Mouse (Mus musculus): Measurements from ENCODE around the gene Pax5. TPM values are rescaled to one million over a fixed set of nuclear protein-coding genes. Genes with fewer than 3 reads are reported as not detected.

Pax5 gene
- polyA plus RNA-seq, 1 experiment from 2014 or later: not detected

DNA sequence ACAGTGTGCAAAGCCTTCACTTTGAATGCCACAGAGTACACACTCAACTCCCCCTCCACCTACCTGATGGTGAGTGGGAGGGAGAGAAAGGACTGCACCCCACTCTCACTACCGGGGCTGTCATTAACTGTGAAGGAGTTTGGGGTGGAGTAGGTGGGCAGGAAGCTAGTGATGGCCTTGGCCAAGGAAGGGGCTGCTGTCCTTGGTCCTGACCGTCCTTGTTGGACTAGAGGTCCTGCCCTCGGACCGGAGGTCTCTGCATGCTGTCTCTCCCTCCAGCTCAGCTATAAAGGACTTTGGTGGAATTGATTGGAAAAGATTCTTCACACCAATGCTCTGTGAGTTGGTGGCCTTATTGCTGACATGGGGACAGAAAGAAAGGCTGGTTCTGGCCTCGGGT lies 131.7 kb downstream of the Pax5 start:
- ATAC-seq (replicated peaks; ENCODE audit: low FRiP score, low read depth) (no peak), DNase-seq (ENCODE audit: low spot score) (peak; percentile 56)
- Histone ChIP-seq H3K27ac (no peak overlapping the region), H3K9ac (ENCODE audit: low read depth, low read length) (no peak overlapping the region), H3K4me1 (replicated peaks; ENCODE audit: insufficient read depth, low read length) (no peaks in the 10 kb centered on the region), H3K9me3 (replicated peaks; ENCODE audit: low read length) (no peaks in the 10 kb centered on the region), H3K27me3 (ENCODE audit: insufficient read depth, low read length) (peaks cover 7% of the 10 kb centered on the region; the same call in 1 of the 2 replicates), H3K36me3 (ENCODE audit: insufficient read depth, low read length) (no peaks in the 10 kb centered on the region), H3K4me3 (replicated peaks; ENCODE audit: low read depth, low read length) (no peak overlapping the region), H3K4me2 (ENCODE audit: low read length) (no peak overlapping the region)
- WGBS: 45% methylated on average over 5 of the region's 5 CpGs
- no peak for TF ChIP-seq CTCF (IDR thresholded peaks at IDR 0.05; ENCODE audit: low read depth)

DNA sequence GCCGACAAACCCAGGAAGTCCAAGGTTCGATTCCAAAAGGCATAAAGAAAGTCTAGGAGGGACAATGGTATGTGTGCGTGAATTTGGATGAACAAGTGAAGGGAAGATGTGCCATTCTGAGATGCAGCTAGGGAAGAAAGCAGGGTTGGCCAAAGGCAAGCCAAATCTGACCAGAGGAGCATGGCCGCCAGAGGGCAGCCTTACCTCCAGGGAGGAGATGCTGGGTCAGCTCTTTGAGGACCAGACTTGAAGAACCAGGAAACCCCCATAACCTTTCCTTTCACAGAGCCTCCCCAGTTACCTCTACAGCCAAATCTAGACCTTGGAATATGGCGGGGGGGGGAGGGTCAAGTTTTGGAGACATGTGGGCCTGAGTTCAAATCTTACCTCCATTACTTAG lies 133.0 kb downstream of the Pax5 start:
- WGBS: 49% methylated on average over 5 of the region's 5 CpGs
- peak; percentile 45 for DNase-seq (ENCODE audit: low spot score)
- peaks cover 7% of the 10 kb centered on the region; the same call in 1 of the 2 replicates for H3K27me3 ChIP-seq (ENCODE audit: insufficient read depth, low read length)

DNA sequence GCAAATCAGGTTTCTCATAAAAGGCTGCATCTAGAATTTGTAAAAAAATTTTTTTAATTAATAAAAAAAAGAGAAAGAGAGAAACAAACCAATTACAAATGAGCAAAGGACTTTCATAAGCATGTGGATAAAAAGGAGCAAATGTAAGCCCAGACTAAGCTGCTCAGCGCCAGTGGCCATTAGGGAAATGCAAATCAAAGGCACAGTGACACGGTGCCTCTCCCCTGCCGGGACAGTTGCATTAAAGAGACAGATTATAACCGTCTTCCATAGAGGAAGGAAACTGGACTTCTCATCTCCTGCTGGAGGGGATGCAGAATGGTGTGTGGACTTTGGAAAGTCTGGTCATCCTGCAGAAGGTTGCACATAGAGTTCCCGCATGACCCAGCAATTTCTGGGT lies 133.5 kb downstream of the Pax5 start:
- Histone ChIP-seq H3K4me2 (ENCODE audit: low read length) (no peak overlapping the region), H3K4me1 (replicated peaks; ENCODE audit: insufficient read depth, low read length) (no peaks in the 10 kb centered on the region), H3K4me3 (replicated peaks; ENCODE audit: low read depth, low read length) (no peak overlapping the region), H3K27me3 (ENCODE audit: insufficient read depth, low read length) (peaks cover 7% of the 10 kb centered on the region; the same call in 1 of the 2 replicates), H3K27ac (no peak overlapping the region), H3K9ac (ENCODE audit: low read depth, low read length) (no peak overlapping the region), H3K9me3 (replicated peaks; ENCODE audit: low read length) (no peaks in the 10 kb centered on the region), H3K36me3 (ENCODE audit: insufficient read depth, low read length) (no peaks in the 10 kb centered on the region)
- no peak for TF ChIP-seq CTCF (IDR thresholded peaks at IDR 0.05; ENCODE audit: low read depth)
- 35% methylated on average over 5 of the region's 5 CpGs for WGBS
- no peak for ATAC-seq (replicated peaks; ENCODE audit: low FRiP score, low read depth)
- DNase-seq (ENCODE audit: low spot score): no peak

More for the DNA sequence above, 133.0 kb downstream of the Pax5 start:
- TF ChIP-seq CTCF (IDR thresholded peaks at IDR 0.05; ENCODE audit: low read depth): peak; percentile 75
- Histone ChIP-seq H3K27ac (no peak overlapping the region), H3K36me3 (ENCODE audit: insufficient read depth, low read length) (no peaks in the 10 kb centered on the region), H3K9me3 (replicated peaks; ENCODE audit: low read length) (no peaks in the 10 kb centered on the region), H3K4me3 (replicated peaks; ENCODE audit: low read depth, low read length) (no peak overlapping the region), H3K9ac (ENCODE audit: low read depth, low read length) (no peak overlapping the region), H3K4me2 (ENCODE audit: low read length) (no peak overlapping the region), H3K4me1 (replicated peaks; ENCODE audit: insufficient read depth, low read length) (no peaks in the 10 kb centered on the region)
- no peak for ATAC-seq (replicated peaks; ENCODE audit: low FRiP score, low read depth)

DNA sequence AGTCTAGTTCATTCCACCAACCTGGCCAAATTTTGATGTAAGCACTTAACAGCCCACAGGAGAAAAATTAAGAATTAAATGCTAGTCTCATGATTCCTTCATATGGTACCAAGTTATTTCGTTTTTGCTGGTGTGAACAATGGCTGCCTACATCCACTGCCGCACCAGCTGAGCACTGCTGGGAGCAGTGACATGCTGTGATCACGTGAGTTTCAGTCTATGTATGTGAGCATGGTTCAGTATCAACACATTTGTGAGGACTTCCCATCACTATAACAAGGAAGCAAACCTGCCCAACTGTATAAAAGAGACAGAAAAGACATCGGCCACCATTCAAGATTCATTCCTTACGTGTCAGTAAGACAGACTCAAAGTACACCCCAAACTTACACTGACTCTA lies 137.3 kb downstream of the Pax5 start:
- WGBS: 84% methylated on average over 5 of the region's 5 CpGs
- Histone ChIP-seq H3K36me3 (ENCODE audit: insufficient read depth, low read length) (no peaks in the 10 kb centered on the region), H3K4me3 (replicated peaks; ENCODE audit: low read depth, low read length) (no peak overlapping the region), H3K4me2 (ENCODE audit: low read length) (no peak overlapping the region), H3K27me3 (ENCODE audit: insufficient read depth, low read length) (peaks cover 7% of the 10 kb centered on the region; the same call in 1 of the 2 replicates), H3K9ac (ENCODE audit: low read depth, low read length) (no peak overlapping the region), H3K4me1 (replicated peaks; ENCODE audit: insufficient read depth, low read length) (no peaks in the 10 kb centered on the region), H3K27ac (no peak overlapping the region), H3K9me3 (replicated peaks; ENCODE audit: low read length) (no peaks in the 10 kb centered on the region)
- DNase-seq (ENCODE audit: low spot score) (no peak), ATAC-seq (replicated peaks; ENCODE audit: low FRiP score, low read depth) (no peak)
- TF ChIP-seq CTCF (IDR thresholded peaks at IDR 0.05; ENCODE audit: low read depth): no peak

DNA sequence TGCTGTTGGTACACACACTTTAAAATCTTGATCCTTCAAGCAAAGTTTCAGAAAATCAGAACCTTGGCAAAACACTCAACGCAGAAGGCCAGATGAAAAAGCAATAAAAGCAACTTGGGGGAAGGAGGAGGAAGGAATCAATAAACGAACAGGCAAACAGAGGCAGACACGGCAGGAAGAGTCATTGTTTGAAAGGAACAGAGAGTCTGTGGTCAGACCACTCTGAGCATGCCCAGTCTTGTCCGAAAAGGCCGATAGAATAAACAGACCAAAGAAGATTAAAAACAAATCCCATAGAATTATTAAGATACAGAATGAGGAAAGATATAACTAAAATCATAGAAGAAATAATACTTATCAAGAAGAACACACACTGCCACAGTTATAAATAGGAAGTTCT lies 137.9 kb downstream of the Pax5 start:
- WGBS: 65% methylated on average over 5 of the region's 5 CpGs
- Histone ChIP-seq H3K9ac (ENCODE audit: low read depth, low read length) (no peak overlapping the region), H3K36me3 (ENCODE audit: insufficient read depth, low read length) (no peaks in the 10 kb centered on the region), H3K4me1 (replicated peaks; ENCODE audit: insufficient read depth, low read length) (no peaks in the 10 kb centered on the region), H3K9me3 (replicated peaks; ENCODE audit: low read length) (no peaks in the 10 kb centered on the region), H3K4me2 (ENCODE audit: low read length) (no peak overlapping the region), H3K27ac (no peak overlapping the region), H3K27me3 (ENCODE audit: insufficient read depth, low read length) (peaks cover 7% of the 10 kb centered on the region; the same call in 1 of the 2 replicates), H3K4me3 (replicated peaks; ENCODE audit: low read depth, low read length) (no peak overlapping the region)
- no peak for ATAC-seq (replicated peaks; ENCODE audit: low FRiP score, low read depth)
- DNase-seq (ENCODE audit: low spot score): no peak
- TF ChIP-seq CTCF (IDR thresholded peaks at IDR 0.05; ENCODE audit: low read depth): no peak

DNA sequence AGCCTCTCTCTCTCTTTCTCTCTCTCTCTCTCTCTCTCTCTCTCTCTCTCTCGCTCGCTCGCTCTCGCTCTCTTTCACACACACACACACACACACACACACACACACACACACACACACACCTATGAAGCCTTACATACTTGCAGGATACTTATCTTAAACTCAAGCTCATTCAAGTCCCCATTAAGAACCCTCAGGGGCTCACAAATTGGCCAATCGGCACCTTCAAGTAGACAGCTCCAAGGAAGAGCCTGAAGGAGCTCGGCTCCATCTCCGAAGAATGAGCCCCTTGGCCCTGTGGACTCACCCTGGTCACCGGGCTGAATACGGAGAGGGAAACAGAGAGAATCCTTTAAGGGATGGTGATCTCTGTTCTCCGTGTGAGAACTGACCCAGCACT lies 141.1 kb downstream of the Pax5 start:
- H3K4me2 ChIP-seq (ENCODE audit: low read length): no peak overlapping the region
- no peaks in the 10 kb centered on the region for H3K27me3 ChIP-seq (ENCODE audit: insufficient read depth, low read length)
- no peak overlapping the region for H3K4me3 ChIP-seq (replicated peaks; ENCODE audit: low read depth, low read length)
- no peak overlapping the region for H3K27ac ChIP-seq
- DNase-seq (ENCODE audit: low spot score): no peak
- no peak for ATAC-seq (replicated peaks; ENCODE audit: low FRiP score, low read depth)
- no peak overlapping the region for H3K9ac ChIP-seq (ENCODE audit: low read depth, low read length)
- no peaks in the 10 kb centered on the region for H3K36me3 ChIP-seq (ENCODE audit: insufficient read depth, low read length)
- 74% methylated on average over 10 of the region's 10 CpGs for WGBS
- no peaks in the 10 kb centered on the region for H3K9me3 ChIP-seq (replicated peaks; ENCODE audit: low read length)
- no peak for TF ChIP-seq CTCF (IDR thresholded peaks at IDR 0.05; ENCODE audit: low read depth)
- H3K4me1 ChIP-seq (replicated peaks; ENCODE audit: insufficient read depth, low read length): no peaks in the 10 kb centered on the region

DNA sequence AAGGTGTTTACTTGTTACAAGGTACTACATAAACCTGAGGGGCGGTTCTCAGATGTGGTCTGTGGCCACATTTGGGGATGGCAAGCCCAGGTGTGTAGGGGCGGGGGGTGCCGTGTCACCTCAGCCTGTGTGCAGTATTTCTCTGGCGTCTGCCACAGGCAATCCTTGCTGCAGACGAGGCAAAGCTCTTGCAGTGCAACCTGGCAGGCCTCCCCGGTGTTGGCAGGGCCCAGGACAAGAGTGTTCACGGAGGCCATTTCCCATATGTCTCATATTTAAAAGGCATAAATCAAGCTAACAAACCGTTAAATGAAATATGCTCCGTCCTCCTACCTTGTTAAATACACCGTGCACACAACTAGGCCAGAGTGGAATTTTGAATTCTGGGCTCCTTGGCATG lies 141.6 kb downstream of the Pax5 start:
- H3K27me3 ChIP-seq (ENCODE audit: insufficient read depth, low read length): no peaks in the 10 kb centered on the region
- DNase-seq (ENCODE audit: low spot score): no peak
- no peak overlapping the region for H3K27ac ChIP-seq
- H3K36me3 ChIP-seq (ENCODE audit: insufficient read depth, low read length): no peaks in the 10 kb centered on the region
- no peak overlapping the region for H3K4me2 ChIP-seq (ENCODE audit: low read length)
- WGBS: 49% methylated on average over 10 of the region's 10 CpGs
- no peaks in the 10 kb centered on the region for H3K4me1 ChIP-seq (replicated peaks; ENCODE audit: insufficient read depth, low read length)
- H3K9ac ChIP-seq (ENCODE audit: low read depth, low read length): no peak overlapping the region
- H3K9me3 ChIP-seq (replicated peaks; ENCODE audit: low read length): no peaks in the 10 kb centered on the region
- no peak overlapping the region for H3K4me3 ChIP-seq (replicated peaks; ENCODE audit: low read depth, low read length)
- no peak for TF ChIP-seq CTCF (IDR thresholded peaks at IDR 0.05; ENCODE audit: low read depth)
- no peak for ATAC-seq (replicated peaks; ENCODE audit: low FRiP score, low read depth)

Measured in kidney, postnatal 0 days (tissue).